Mouse (Mus musculus): Measurements from ENCODE around the gene Serpinb6c.
"Not testable (repeated sequence)": the region's sequence is repeated elsewhere in the genome, so short reads cannot be mapped to it uniquely, and the experiment has no call there.

Serpinb6c gene

GRCm38 (mm10) chr13:33905176-33905954, at the start of gene Serpinb6c:
TSS of gene Serpinb6c (minus strand) at chr13:33905708.
- in situ Hi-C loops (cut with MseI, MboI) = no loop called here

GRCm38 (mm10) chr13:33952947-33953346, 47.4 kb upstream of the Serpinb6c start:
- in situ Hi-C loops (cut with MseI, MboI) = no loop called here

GRCm38 (mm10) chr13:33952075-33952449, 46.6 kb upstream of the Serpinb6c start:
- in situ Hi-C loops (cut with MseI, MboI) = no loop called here

GRCm38 (mm10) chr13:33951308-33952074, 46.0 kb upstream of the Serpinb6c start:
- in situ Hi-C loops (cut with MseI, MboI) = no loop called here

GRCm38 (mm10) chr13:33942212-33942779, 36.8 kb upstream of the Serpinb6c start:
- in situ Hi-C loops (cut with MseI, MboI) = no loop called here

- in situ Hi-C loops (cut with MseI, MboI) = no loop called here
These were observed 35.8 kb upstream of the Serpinb6c start for GRCm38 (mm10) chr13:33941288-33941808.

- in situ Hi-C loops (cut with MseI, MboI) = not testable (repeated sequence)
These were observed 32.1 kb upstream of the Serpinb6c start for GRCm38 (mm10) chr13:33937587-33937986.

GRCm38 (mm10) chr13:33937151-33937550, 31.6 kb upstream of the Serpinb6c start:
- in situ Hi-C loops (cut with MseI, MboI) = no loop called here

GRCm38 (mm10) chr13:33935465-33936181, 30.1 kb upstream of the Serpinb6c start:
- in situ Hi-C loops (cut with MseI, MboI) = no loop called here

GRCm38 (mm10) chr13:33934743-33935142, 29.2 kb upstream of the Serpinb6c start:
- in situ Hi-C loops (cut with MseI, MboI) = no loop called here

- in situ Hi-C loops (cut with MseI, MboI) = no loop called here
These were observed 25.4 kb upstream of the Serpinb6c start for GRCm38 (mm10) chr13:33930912-33931311.

- in situ Hi-C loops (cut with MseI, MboI) = no loop called here
These were observed 24.8 kb upstream of the Serpinb6c start for GRCm38 (mm10) chr13:33930281-33930680.

GRCm38 (mm10) chr13:33921699-33922098, 16.2 kb upstream of the Serpinb6c start:
- in situ Hi-C loops (cut with MseI, MboI) = no loop called here

GRCm38 (mm10) chr13:33921041-33921440, 15.5 kb upstream of the Serpinb6c start:
- in situ Hi-C loops (cut with MseI, MboI) = no loop called here

- in situ Hi-C loops (cut with MseI, MboI) = no loop called here
These were observed 1.3 kb upstream of the Serpinb6c start for GRCm38 (mm10) chr13:33906821-33907220.

- in situ Hi-C loops (cut with MseI, MboI) = no loop called here
These were observed 2.2 kb downstream of the Serpinb6c start for GRCm38 (mm10) chr13:33903290-33903689.

GRCm38 (mm10) chr13:33894207-33894606, 11.3 kb downstream of the Serpinb6c start:
- in situ Hi-C loops (cut with MseI, MboI) = no loop called here

GRCm38 (mm10) chr13:33843308-33843707, 62.2 kb downstream of the Serpinb6c start, which contains the start of gene Serpinb6e:
TSS of gene Serpinb6e (minus strand) at chr13:33843408.
- in situ Hi-C loops (cut with MseI, MboI) = no loop called here

GRCm38 (mm10) chr13:33830751-33831150, 74.8 kb downstream of the Serpinb6c start:
- in situ Hi-C loops (cut with MseI, MboI) = no loop called here

Data from mouse trophoblast stem cell (cell line).